Mouse (Mus musculus) spleen, adult 2 months (tissue): ENCODE data around the gene Il6.

Source experiments
- CTCF ChIP-seq: fragments of 200-500 bp; IDR thresholded peaks from 2 replicates; pipeline ENCODE4 v1.5.1; 2011; ENCODE audit warnings: mild to moderate bottlenecking, inconsistent platforms; ENCODE audit not compliant: insufficient read depth, insufficient read length, insufficient replicate concordance; ENCODE audit errors: extremely low read depth
- POLR2A ChIP-seq: fragments of 200-500 bp; IDR thresholded peaks from 2 replicates; pipeline ENCODE4 v1.6.1; 2011; ENCODE audit warnings: low read depth, low read length, inconsistent platforms

DNA sequence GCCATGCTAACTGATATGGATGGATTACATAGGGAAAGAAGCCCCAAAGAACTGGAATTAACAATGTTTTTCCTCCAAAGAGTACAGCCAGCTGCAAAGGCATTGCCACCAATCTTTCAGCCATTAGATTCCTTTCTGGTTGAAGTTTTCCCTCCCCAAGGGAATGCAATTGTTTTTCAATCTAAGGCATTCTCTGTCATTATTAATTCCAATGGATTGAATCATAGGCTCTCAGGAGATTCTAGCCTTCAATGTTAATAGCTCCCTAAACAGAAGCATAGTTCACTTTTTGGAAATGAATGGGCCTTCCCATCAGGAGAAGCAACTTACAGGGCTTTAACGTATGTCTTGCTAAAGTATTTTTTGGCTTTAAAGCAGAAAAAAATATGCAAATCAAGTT, 15.6 kb upstream of the Il6 start:
- TF ChIP-seq CTCF (no peak), POLR2A (no peak)
